Mouse (Mus musculus) lung, postnatal 14 days (tissue): Measurements from ENCODE around the gene Fam168b.
A peak's percentile ranks its signal among the peaks of the same experiment; 100 is the strongest.

Experiments
- DNase-seq: peaks from one replicate; pipeline ENCODE4 v3.0.0; 2021

The Fam168b gene

DNA sequence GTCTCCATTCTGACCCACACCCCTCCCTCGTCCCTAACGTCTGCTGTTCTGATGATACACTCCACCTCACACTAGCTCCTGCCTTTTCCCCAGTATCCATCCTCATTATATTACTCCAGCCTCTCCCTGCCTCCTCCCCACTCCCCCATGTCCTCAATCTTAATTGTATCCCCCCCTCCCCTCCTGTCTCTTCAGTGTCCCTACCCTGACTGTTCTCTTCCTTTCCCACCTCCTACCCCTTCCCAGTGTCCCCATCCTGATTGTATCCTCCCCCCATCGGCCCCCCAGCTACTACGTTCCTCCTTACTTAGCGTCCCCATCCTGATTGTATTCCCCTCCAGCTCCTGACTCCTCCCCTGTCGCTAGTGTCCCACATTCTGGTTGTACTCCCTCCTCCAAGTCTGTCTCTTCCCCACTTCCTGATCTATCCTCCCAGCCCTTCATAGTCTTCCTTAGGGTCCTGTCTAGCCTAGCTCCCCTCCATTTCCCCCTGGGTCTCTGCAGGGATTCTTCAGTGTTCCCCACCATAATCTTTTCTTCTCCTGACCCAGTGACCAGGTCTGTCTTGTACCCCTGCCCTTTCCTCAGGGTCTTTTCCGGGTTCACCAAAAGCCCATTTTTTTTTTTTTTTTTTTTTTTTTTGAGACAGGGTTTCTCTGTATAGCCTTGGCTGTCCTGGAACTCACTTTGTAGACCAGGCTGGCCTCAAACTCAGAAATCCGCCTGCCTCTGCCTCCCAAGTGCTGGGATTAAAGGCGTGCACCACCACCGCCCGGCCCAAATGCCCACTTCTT lies 7.7 kb upstream of the Fam168b start:
- DNase-seq, result no peak

DNA sequence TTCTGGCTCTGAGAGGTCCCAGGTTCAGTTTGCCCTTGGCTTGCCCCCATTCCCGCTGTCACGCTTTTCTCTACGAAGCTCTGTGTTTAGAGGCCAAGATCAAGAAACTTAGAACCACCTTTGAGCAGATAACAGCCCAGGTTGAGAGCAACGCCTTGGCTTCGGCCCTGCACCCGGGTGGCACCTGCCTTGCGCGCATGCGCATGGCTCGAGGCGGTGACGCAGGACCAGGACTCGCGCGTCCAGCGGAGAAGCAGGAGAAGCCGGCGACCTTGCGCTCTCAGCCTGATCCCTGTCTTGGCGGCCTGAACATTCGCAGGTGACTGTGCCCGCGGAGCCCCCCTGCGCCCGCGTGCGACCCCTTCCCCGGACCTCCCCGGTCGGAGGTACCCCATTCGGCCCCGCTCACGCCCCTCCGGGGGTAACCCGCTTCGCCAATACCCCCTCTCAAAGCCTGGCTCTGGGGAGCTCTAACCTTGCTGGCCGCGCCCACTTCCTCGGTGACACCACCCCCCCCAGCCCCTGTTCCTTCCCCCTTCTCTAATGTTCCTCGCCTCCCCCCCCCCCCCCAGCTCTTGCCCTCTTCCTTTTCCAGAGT lies 7.0 kb upstream of the Fam168b start, which contains the start of gene Plekhb2:
Gene Plekhb2, plus strand, starts transcription at position 232 of the 598 bp plus-strand sequence.
- DNase-seq, result peak; percentile 88

DNA sequence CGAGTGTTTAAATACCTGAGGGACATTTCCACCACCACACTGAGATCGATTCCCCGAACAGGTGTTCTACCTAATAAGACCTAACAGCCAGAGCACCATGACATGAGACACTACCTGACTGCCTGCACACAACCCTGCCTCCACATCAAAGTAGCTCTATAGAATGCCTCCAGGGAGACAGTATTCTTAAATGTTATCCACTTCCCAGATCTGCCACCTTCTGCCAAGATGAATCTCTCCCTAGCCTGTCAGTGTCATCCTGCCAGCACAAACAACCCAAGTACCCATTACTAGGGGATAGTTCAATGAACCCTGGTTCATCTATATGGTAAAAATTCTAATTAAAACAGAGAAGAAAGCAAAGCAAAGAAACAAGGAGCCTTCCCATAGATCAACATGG lies 4.2 kb upstream of the Fam168b start:
- DNase-seq, result no peak

DNA sequence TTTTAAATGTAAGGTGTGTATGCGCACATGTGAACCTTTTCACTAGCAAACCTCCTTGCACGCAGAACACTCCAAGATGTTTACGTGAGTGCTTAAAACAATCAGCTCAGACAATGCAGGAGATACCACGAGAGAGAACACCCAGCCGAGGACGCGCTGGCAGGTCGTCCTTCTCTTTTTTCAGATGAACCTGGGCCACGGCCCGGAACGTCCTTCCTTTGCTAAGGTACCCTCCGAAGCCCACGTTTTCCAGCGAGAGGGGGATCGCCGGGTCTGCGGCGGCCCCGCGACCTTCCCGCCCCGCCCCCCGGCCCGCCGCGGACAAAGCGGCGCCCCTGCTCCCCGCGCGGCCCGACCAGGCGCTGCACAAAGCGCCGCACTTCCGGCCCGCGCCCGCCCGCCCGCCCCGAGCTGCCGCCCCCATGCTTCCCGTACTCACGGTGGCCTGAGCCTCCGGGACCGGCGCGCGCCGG lies 440 bp downstream of the Fam168b start:
- peak; percentile 59 for DNase-seq

DNA sequence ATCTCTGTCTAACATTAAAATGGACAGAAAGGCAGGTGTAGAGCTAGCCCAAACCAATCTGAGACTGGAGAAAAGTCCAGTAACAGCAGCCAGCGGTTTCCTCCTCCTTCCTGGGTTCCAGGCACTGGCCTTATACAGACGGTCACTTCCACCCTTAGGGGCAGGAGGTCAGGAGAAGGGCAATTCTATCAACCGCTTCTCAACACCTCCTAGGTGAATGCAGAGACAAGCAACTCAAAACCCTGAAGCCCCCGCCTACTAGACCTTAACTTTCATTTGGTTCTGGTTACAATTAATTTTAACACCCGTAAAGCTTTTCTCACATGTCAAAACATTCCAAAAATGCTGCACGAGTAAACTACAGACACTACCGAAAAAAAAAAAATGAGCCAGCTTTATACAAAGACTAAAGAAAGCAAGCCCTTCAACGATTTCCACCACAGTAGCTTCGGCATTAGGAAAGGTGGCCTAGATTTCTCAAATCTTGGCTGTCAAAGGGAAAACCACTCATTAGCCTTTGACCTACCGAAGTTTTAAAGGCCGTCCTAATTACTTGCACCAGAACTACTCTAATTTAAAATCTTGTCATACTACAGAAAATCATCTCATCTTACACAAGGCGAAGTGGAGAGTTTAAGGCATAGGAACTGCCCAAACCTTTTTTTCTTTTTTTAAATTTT lies 1.0 kb downstream of the Fam168b start:
- DNase-seq, result no peak

DNA sequence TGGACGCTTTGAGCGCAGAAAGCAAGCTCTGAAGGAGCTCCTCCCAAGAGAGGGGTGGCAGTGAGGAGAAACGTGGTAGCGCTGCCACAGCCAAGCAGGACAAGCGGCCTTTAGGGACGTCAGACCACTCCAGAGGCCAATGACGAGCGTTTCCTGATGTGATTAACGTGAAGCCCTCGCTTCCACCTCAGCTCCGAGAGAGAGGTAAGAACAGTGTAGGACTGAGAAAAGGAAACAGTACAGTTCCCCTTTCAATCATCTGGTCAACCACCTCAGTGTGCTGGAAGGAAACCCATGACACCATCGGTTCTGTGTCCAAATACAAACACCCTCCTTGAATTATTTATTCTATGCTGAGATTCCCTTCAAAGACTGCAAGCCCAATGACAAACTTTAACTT lies 3.6 kb downstream of the Fam168b start:
- DNase-seq, result no peak

DNA sequence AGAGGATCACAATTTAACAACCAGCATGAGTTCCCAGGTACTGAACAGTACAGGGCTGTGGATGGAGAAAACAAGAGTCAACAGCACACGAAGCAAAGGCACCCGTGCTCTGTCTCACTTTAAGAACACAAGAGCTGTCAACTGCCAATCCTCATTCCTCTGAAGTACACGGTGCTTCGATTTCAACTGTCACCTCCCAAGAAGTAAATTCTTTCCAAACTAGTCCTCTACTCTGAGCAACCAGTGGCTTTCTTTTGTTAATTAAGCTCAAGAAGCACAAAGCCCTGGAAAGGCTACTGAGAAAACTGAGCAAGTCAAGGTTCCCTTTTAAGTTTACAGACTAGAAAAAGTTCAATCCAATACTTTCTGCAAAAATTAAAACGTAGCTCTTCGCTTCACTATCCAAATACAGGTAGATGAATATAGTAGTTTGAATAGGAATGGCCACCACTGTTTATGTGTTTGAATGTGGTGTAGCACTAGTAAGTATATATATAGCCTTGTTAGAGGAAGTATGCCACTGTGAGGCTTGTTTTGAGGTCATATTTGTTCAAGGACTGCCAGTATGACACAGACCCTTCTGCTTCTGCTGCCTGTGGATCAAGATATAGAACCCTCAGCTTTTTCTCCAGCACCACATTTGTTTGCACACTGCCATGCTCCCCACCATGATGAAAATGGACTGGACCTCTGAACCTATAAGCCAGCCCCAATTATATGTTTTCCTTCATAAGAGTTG lies 4.7 kb downstream of the Fam168b start:
- no peak for DNase-seq

DNA sequence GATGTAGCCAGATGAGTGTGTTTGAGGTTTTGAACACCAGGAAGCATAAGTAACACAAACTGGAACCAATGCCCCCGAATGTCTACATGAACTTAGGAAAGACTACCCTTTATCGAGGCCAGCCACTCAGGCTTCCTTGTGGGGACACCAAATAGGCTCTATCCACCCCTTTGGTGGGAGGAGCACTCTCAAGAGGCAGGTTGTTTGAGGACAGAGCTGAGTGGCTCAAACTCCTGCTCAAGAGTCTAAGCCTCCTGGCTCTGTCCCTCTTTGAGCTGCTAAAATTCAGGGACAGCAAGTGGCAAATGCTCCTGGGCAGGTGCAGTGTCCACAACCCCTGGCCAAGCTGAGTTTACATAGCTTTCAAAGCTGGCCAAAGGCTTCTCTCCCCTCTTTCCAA lies 8.0 kb downstream of the Fam168b start:
- peak; percentile 42 for DNase-seq

DNA sequence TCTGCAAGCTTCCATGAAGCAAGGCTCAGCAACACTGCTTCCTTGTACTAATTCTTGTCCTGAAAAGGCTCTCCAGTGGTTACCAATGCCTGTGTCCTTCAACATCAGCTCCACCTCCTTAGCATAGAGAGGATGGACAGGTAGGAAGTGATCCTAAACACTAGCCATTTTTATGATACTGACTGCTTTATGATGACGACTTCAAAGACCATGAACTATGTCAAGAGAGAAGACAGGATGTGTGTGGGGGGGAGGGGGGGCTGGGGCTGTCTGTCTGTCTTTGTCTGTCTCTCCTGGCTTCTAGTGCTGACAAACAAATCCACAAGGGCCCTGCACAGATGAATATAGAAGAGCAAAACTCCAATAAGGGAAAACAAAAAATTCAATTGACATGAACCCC lies 11.5 kb downstream of the Fam168b start:
- no peak for DNase-seq

DNA sequence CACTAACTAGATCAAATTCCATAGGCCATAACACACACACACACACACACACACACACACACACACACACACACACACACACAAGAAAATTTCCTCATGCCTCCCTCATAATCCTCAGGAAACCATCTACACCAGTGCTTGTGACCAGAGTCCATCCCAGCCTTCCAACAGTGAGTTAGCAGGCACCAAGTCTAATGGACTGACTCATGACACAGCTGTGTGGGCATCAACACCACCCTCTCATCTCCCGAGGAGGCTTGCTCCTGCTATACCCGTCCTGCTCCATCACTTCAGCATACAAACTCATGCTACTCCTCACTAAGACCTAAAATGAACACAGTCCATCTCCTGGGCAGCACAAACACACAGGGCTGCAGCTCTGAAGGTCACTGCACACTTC lies 11.9 kb downstream of the Fam168b start:
- no peak for DNase-seq

DNA sequence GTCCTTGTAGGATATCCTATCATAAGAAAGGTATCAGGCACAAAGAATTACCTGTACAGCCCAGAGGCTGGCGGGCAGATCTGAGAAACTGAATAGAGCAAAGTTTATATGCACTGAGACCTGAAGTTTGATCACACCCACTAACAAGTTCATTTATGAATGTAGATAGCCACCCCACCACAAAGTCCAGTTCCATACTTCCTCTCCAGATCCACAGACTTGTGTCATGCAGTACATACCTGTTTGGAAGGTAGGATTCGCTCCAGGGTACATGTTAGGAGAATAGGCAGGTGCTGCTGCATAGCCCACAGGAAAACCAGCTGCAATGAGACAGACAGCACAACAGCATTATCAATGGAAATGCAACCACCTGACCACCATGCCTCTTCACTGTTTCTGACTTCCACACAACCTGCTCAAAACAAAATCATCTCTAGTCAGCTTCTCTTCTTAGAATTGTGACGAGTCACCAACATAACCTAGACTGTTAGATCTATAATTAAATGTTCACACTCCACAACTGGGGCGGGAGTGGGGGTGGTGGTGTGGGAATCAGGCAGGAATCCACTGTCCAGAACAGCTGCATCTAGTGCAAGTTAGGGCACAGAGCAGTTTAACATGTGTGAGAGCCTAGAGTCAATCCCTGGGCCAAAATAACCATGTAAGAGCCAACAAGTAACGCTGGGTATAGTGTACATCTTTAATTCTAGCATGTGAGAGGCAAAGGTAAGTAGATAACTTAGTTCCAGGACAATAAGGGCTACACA lies 14.2 kb downstream of the Fam168b start:
- DNase-seq, result no peak

DNA sequence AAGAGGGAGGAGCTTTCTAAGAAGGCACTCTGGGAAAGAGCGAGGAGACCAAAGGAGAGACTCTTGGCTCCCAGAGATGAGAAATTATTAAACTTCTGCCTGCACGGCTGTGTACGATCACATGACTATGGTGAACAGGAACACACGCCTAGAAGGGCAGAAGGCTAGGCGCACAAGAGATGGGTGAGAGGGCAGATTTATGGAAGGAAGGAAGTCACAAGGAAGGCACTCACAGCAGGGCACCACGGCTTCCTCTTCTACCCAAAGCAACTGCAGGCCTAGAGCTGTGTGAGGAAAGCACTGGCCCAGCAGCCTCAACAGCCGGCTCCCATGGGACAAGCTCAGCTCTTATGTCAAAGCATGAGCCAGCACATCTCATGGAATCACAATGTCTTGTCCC lies 15.0 kb downstream of the Fam168b start:
- no peak for DNase-seq

DNA sequence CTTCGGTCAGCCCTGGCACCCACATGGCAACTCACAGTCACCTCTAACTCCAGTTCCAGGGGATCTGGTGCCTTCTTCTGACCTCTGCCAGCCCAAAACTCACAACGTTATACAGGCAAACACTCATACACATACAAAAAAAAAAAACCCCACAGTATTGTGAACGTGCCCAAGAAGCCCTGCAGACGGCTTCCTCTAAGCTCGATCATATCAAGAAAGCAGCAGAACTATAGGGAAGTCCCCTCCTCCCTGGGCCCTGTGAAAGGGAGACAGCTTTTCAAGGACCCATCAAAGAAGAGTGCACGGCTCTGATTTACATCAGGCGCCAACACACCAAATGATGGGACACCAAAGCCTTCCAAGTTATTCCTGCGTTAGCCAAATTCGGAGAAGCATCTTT lies 17.0 kb downstream of the Fam168b start:
- no peak for DNase-seq

DNA sequence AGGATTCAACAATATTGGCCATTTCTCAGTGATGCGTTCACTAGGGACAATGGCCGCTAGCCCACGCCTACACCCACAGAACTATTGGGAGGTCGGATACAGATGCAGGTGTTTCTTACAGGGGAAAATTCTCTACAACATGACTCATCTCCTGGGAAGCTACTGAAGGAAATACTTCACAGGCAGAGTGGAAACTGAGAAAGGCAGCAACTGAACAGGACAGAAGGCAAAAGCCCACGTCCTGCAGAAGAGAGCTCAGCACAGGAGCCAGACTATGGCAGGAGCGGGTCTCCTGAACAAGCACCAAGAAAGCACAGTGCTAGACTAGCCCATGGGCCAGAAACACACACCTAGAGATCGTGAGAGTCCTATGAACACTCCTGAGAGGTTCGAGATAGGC lies 18.7 kb downstream of the Fam168b start:
- no peak for DNase-seq

DNA sequence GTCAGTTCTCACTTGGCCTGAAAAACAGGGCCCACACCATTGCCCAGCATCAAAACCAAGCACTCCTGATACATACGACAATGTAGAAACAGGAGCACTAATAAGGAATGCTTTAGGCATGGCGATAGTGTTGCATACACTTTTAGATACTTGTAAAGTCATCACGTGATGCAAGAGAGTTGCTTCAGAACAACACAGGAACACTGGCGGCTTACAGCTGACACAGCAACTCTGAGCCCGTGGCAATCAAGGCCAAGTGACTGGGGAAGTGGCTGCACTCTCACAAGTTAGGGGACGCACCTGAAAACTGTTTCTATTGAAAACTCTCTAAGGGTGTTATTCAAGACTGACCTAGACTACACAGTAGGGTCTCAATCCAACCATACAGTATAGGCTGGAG lies 19.5 kb downstream of the Fam168b start:
- peak; percentile 36 for DNase-seq

DNA sequence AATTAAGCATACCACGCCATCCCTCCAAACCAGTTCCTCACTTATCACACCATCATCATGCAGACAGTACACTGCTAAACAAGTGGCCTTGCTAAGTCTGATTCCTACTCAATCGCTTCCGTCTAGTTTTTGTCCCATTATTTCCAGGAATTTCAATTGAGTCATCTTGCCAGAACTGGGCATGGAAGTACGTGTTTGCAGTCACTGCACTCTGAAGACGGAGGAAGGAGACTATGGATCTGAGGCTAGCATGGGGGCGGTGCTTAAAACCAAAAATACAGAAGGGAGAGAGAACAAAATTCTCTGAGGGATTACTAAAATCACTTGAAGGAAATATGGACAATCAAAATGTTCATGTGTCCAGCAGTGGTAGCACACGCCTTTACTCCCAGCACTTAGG lies 20.1 kb downstream of the Fam168b start:
- no peak for DNase-seq

DNA sequence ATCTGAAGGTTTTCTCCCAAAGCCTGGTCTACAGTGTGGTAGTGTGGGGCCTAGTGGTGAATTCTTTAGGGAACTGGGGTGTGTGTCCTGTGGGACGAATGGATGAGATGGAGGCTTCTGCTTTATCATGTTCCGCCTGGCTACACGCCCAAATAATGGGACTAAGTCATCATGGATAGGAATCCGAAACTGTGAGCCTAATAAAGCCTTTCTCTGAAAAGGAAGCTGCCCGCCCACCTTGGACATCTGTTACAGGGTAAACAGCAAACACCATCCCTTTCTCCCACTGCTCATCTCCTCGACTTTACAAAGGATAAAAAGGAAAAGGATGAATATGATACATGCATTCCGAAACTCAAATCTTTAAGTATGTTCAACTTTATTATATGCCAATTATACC lies 20.9 kb downstream of the Fam168b start:
- DNase-seq, result no peak

DNA sequence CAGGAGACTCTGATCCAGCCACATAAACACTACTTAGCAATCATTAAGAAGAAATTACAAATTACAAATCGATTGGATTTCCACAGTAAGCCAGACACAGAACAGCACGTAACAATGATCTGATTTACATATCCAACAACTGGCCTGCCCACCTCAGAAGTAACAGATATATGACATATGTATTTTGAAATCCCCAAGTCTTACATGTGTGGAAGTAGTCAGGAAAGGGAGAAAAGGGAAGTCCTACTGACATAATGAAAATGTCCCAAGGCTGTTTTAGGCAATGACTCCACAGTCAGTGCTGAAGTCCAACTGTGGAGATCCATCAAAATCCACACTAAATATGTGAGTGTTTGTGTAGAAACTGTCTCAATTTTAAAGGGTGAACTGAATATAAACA lies 21.5 kb downstream of the Fam168b start:
- no peak for DNase-seq

DNA sequence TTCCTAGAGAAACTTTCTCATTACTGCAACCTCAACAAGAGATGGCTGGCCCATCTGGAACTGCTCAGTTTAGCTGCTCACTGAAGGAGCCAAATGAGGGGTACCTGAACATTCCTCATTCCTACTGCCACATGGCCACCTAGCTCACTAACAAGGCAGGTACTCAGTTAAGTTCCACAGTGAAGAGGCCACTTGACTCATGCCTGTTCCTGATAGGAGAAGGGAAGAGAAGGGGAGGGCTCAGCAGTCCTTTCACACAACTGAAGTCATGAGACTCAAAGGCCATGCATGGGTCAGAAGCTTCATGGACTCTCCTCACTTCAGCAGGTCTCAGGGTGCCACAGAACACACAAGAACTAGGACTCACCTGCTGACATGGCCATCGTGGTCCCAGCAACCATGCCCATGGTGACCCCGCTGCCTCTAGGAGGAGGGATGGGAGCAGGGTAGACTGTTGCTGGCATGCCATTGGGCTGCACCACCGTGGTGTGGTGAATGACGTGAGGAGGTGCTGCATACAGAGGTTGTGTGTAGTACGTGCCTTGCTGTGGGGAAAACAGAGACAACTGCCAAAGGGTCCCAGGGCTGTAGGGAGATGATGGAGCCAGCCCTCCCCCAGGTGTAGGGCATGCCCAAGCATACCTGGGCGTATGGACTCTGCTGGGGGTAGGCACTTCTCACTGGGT lies 23.5 kb downstream of the Fam168b start:
- no peak for DNase-seq

DNA sequence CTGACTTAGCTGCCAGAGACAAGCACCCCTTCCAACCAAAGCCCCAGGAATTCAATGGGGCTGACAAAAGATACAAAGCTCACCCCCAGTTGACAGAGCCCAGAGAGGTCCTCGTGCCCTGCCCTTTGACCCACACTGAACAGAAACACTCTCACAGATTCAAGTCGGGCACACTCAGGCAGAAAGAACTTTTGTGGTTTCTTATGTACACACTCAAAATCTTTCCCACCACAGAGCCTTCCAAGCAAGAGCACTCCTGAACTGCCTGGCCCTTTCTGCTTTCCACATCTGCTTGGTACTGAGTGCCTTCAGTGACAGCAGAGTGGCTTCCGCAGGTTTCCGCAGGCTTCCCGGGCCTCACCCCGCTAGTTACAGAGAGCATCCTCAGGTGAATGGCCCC lies 27.0 kb downstream of the Fam168b start:
- DNase-seq, result no peak

DNA sequence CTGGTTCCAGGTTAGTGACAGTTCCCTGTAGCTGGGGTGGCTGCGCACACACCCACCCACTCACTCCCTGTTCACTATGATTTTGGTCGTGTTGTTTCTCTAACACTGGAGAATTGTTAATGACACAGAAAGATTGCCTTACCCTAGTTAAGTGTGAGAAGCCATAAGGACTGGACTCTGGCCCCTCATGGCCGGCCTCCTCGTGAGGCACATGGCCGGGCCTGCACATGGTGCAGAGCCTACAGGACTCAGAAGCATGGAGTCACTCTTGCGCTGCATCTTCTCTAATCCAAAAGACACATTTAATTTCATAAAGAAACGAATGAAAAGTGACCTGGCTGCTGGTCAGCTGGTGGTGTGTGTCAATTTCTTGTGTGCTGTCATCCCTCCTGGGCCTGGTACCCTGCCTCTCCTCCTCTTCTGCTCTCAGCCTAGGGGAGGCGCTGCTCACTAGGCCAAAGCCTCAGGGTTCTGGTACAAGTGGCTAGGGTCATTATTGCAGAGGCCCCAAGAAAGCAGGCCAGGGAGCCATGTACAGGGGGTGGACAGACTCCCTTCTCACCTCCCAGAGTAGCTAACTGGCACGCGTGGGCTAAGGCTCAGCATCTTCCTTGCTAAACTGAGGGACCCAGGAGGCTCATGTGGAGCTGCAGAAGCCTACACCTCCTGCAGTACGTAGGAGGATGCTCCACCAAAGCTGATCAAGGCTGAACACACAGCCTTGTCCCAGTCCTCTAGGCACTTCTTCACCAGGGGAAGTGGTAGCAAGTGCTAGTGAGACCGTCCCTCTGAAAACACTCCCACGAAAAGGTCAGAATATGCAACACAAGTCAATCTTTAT lies 30.2 kb downstream of the Fam168b start:
- DNase-seq, result no peak
